Mouse (Mus musculus): ENCODE measurements at regions not wholly inside any gene's neighbourhood (a gene's known extent, or its start where the extent isn't known, plus 50 kb on each side); places are given as distances from the start of the nearest gene placed in this dataset.

DNA sequence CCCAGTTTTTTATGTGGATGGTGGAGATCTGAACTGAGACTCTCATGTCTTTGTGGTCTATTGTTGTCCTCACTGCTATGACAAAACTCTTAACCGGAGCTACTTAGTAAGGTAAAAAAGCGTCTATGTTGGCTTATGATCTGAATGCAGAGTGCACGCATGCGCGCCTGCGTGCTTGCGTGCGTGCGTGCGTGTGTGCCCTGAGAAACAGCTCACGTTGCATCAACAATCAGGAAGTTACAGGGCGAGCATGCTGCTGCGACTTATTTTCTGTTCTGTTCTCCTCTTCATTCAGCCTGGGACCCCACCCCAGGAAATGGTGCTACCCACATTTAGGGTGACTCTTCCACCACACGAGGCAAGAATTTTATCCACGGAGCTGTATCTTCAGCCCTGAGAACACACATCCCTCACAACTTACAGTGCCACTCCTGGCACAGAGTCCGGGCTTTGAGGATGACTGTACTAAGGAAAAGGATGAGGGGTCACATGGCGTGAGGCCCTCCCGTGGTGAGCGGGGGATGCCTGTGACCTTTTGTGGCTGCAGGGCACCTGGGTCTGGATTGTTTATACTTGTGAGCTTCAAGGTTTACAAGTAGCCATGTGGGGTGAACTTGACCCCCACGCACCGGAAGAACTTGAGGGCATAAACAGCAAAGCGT lies 213.4 kb downstream of the Gadd45g start:
- no peak overlapping the region for H3K27ac ChIP-seq (ENCODE audit: insufficient read depth, low read depth, low read length)
- no peak overlapping the region for H3K4me3 ChIP-seq (ENCODE audit: insufficient read depth, low read depth, low read length)
- peaks cover 8% of the 10 kb centered on the region; the same call in 1 of the 2 replicates for H3K4me1 ChIP-seq (ENCODE audit: control insufficient read depth, insufficient read depth, low read length)
- 90% methylated on average over 22 of the region's 22 CpGs for WGBS
- TF ChIP-seq CTCF (IDR thresholded peaks at IDR 0.05; ENCODE audit: insufficient read depth, low read depth, low read length) (no peak), POLR2A (IDR thresholded peaks at IDR 0.05; ENCODE audit: insufficient read depth, low read depth, low read length) (no peak)

DNA sequence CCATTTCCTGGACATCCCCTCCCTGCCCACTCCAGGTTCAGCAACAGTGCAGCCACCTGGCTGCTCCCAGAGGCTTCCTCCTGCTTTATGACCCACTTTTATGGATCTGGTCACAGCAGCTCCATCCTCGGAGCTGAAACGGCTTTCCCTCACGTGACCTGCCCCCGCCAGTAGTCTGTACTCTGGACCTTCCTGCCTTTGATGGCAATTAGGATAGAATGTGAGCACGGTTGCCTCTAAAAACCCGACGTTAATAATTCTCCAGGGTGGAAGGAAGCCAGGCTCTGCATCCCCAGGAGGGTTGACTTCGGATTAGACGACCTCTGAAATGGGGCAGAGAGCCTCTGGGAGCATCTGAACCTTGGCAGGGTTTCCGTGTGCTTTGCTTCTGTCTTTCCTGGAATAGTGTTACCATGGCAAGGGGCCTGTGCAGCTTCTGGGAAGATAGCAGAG lies 214.0 kb downstream of the Gadd45g start:
- Histone ChIP-seq H3K27ac (ENCODE audit: insufficient read depth, low read depth, low read length) (no peak overlapping the region), H3K4me3 (ENCODE audit: insufficient read depth, low read depth, low read length) (no peak overlapping the region), H3K4me1 (ENCODE audit: control insufficient read depth, insufficient read depth, low read length) (peaks cover 8% of the 10 kb centered on the region; the same call in 1 of the 2 replicates)
- TF ChIP-seq POLR2A (IDR thresholded peaks at IDR 0.05; ENCODE audit: insufficient read depth, low read depth, low read length) = no peak
- no peak for TF ChIP-seq CTCF (IDR thresholded peaks at IDR 0.05; ENCODE audit: insufficient read depth, low read depth, low read length)
- WGBS = 72% methylated on average over 10 of the region's 10 CpGs

DNA sequence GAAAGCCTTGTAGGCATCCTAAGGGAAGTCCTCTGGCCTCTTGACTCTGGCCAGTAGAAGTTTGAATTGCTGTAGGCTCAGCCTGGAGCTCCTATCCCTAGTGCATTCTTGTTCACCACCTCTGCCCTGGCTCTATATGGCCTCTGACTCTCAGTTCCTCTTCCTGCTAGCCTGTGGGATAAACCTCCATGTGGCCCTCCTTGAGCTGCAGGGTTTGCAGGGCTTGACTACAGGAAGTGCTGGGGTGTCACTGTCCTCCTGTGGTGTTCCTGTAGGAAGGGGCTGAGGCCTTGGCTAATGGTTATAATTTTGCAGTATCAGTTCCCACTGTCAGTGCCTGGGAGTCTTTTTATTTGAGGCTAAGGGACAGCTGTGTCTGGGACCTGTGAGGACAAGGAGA lies 215.0 kb downstream of the Gadd45g start:
- TF ChIP-seq CTCF (IDR thresholded peaks at IDR 0.05; ENCODE audit: insufficient read depth, low read depth, low read length) (no peak), POLR2A (IDR thresholded peaks at IDR 0.05; ENCODE audit: insufficient read depth, low read depth, low read length) (no peak)
- Histone ChIP-seq H3K27ac (ENCODE audit: insufficient read depth, low read depth, low read length) (no peak overlapping the region), H3K4me3 (ENCODE audit: insufficient read depth, low read depth, low read length) (no peak overlapping the region), H3K4me1 (ENCODE audit: control insufficient read depth, insufficient read depth, low read length) (peaks cover 8% of the 10 kb centered on the region; the same call in 1 of the 2 replicates)

DNA sequence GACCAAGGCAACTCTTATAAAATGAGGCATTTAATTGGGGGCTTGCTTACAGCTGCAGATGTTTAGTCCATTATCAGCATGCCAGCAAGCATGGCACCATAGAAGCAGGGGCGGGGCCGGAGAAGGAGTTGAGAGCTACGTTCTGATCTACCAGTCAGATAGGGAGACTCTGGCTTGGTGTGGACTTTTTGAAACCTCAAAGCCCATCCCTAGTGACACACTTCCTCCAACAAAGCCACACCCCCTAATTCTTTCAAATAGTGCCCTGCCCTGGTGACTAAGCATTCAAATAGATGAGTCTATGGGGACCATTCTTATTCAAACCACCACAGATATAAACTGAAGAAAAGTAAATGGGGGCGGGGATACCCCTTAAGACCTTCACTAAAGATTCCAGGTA lies 215.4 kb downstream of the Gadd45g start:
- Histone ChIP-seq H3K4me3 (ENCODE audit: insufficient read depth, low read depth, low read length) (no peak overlapping the region), H3K4me1 (ENCODE audit: control insufficient read depth, insufficient read depth, low read length) (peaks cover 8% of the 10 kb centered on the region; the same call in 1 of the 2 replicates), H3K27ac (ENCODE audit: insufficient read depth, low read depth, low read length) (no peak overlapping the region)
- no peak for TF ChIP-seq POLR2A (IDR thresholded peaks at IDR 0.05; ENCODE audit: insufficient read depth, low read depth, low read length)
- no peak for TF ChIP-seq CTCF (IDR thresholded peaks at IDR 0.05; ENCODE audit: insufficient read depth, low read depth, low read length)
- 72% methylated on average over 4 of the region's 4 CpGs for WGBS

DNA sequence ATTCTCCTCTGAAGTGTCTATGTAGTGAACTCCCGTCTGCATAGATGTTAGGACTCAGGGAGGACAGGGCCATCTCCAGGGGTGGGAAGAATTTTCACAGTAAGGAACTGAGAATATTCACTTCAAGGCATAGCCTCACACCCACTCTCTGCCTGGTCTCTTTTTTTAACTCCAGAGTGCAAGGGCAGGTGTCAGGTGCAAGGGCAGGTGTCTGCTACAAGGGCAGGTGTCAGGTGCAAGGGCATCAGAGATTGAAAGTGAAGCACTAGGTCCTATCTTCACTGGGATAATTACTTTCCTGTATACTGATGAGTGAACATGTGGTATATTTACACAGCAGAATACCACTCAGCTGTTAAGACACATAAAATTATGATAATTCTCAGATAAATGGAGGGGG lies 216.1 kb downstream of the Gadd45g start:
- Histone ChIP-seq H3K4me3 (ENCODE audit: insufficient read depth, low read depth, low read length) (no peak overlapping the region), H3K27ac (ENCODE audit: insufficient read depth, low read depth, low read length) (no peak overlapping the region), H3K4me1 (ENCODE audit: control insufficient read depth, insufficient read depth, low read length) (peaks cover 8% of the 10 kb centered on the region; the same call in 1 of the 2 replicates)
- WGBS = 87% methylated on average over 1 of the region's 1 CpGs
- TF ChIP-seq CTCF (IDR thresholded peaks at IDR 0.05; ENCODE audit: insufficient read depth, low read depth, low read length) (no peak), POLR2A (IDR thresholded peaks at IDR 0.05; ENCODE audit: insufficient read depth, low read depth, low read length) (no peak)

DNA sequence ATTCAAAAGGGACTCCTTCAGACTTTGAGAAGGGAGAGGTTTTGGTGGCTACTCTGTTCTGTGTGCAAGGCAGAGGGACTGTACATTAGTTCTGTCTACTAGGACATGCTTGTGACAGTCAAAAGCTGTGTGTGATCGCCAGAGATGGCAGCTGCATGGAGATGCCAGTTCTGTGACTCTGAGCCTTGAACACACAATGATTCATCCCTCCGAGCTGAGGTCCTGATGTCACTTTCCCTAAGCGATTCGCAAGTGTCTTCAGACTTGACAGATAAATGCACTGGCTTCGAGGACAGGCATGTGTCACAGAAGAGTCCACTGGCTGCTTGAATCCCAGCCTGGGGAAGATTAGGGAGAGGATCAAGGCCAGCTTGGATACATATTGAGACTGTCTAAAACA lies 218.8 kb downstream of the Gadd45g start:
- 92% methylated on average over 5 of the region's 5 CpGs for WGBS
- peaks cover 5% of the 10 kb centered on the region; the same call in 1 of the 2 replicates for H3K4me1 ChIP-seq (ENCODE audit: control insufficient read depth, insufficient read depth, low read length)
- H3K4me3 ChIP-seq (ENCODE audit: insufficient read depth, low read depth, low read length) = no peak overlapping the region
- TF ChIP-seq CTCF (IDR thresholded peaks at IDR 0.05; ENCODE audit: insufficient read depth, low read depth, low read length) = no peak
- TF ChIP-seq POLR2A (IDR thresholded peaks at IDR 0.05; ENCODE audit: insufficient read depth, low read depth, low read length) = no peak
- H3K27ac ChIP-seq (ENCODE audit: insufficient read depth, low read depth, low read length) = no peak overlapping the region

DNA sequence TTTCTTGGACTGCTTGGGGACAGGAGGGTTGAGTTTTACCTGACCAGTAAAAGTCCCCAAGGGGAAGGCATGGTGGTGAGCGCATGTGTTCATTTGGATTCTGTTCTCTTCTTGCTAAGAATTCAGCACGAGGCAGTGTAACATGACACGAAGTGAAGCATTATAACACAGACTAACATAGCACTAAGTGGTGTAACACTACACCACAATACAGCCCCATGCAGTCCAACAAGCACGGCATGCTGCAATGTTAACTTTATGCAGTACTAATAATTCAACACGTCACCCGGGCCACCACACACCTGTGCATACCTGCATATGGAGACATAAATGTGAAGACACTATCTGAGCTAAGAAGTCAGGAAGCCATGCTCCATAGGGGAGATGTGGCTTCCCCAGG lies 219.2 kb downstream of the Gadd45g start:
- TF ChIP-seq POLR2A (IDR thresholded peaks at IDR 0.05; ENCODE audit: insufficient read depth, low read depth, low read length) (no peak), CTCF (IDR thresholded peaks at IDR 0.05; ENCODE audit: insufficient read depth, low read depth, low read length) (no peak)
- Histone ChIP-seq H3K4me1 (ENCODE audit: control insufficient read depth, insufficient read depth, low read length) (peaks cover 1% of the 10 kb centered on the region; the same call in 1 of the 2 replicates), H3K4me3 (ENCODE audit: insufficient read depth, low read depth, low read length) (no peak overlapping the region), H3K27ac (ENCODE audit: insufficient read depth, low read depth, low read length) (no peak overlapping the region)
- 91% methylated on average over 6 of the region's 6 CpGs for WGBS

DNA sequence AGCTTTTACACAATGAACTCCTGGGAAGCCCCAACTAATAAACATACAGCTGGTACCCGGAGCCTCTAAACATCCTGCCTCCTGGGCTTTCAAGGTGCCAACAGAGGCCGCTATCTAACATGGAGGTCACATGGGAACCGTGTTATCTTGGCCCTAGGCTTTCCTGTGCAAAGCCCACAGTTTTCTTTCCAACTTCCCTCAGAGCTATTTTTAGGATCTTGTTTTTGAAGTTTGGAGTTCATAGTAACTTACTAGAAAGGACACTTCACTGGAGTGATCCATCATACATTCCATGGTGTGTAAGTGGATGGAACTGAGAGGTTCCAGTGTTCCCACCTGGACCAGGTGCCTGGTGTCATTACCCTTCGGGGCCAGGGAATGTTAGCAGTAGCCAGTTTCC lies 220.6 kb downstream of the Gadd45g start:
- H3K4me3 ChIP-seq (ENCODE audit: insufficient read depth, low read depth, low read length) = no peak overlapping the region
- no peaks in the 10 kb centered on the region for H3K4me1 ChIP-seq (ENCODE audit: control insufficient read depth, insufficient read depth, low read length)
- TF ChIP-seq CTCF (IDR thresholded peaks at IDR 0.05; ENCODE audit: insufficient read depth, low read depth, low read length) (no peak), POLR2A (IDR thresholded peaks at IDR 0.05; ENCODE audit: insufficient read depth, low read depth, low read length) (no peak)
- 77% methylated on average over 4 of the region's 4 CpGs for WGBS
- H3K27ac ChIP-seq (ENCODE audit: insufficient read depth, low read depth, low read length) = no peak overlapping the region

DNA sequence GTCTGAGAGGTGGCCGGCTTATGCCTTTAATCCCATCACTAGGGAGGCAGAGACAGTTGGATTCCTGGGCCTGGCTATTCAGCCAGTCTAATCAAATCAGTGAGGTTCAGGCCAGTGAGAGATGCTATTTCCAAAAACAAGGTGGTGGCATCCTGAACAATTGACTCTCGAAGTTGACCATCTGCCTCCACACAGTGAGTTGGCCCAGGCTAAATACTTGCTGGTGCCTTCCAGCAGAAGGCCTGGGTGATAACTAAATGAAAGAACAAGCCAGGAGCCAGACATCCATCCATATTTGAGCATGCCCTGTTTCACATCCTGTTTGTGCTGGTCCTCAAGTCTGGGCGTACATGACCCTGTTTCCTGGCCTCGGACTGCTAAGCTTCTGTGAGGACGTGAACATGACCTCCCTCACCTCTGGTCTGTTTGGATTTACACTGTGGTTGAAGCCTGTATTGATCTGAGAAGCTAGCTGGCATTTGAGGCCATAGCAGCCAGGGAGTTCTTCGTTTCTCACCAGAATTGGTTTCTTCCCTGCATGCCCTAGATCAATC lies 222.5 kb downstream of the Gadd45g start:
- H3K4me1 ChIP-seq (ENCODE audit: control insufficient read depth, insufficient read depth, low read length) = no peaks in the 10 kb centered on the region
- no peak overlapping the region for H3K27ac ChIP-seq (ENCODE audit: insufficient read depth, low read depth, low read length)
- no peak overlapping the region for H3K4me3 ChIP-seq (ENCODE audit: insufficient read depth, low read depth, low read length)
- 91% methylated on average over 6 of the region's 6 CpGs for WGBS
- TF ChIP-seq POLR2A (IDR thresholded peaks at IDR 0.05; ENCODE audit: insufficient read depth, low read depth, low read length) (no peak), CTCF (IDR thresholded peaks at IDR 0.05; ENCODE audit: insufficient read depth, low read depth, low read length) (no peak)

Data from olfactory bulb, adult 2 months (tissue).